Mouse (Mus musculus) ovary, postnatal 36 days (tissue): ENCODE results near the gene Zbtb20.
A peak's percentile ranks its signal among the peaks of the same experiment; 100 is the strongest.
"Not testable (repeated sequence)": the region's sequence is repeated elsewhere in the genome, so short reads cannot be mapped to it uniquely, and the experiment has no call there.

Experiments
- DNase-seq: peaks from one replicate; pipeline ENCODE4 v3.0.0; 2022; ENCODE audit warnings: low spot score, mixed read lengths

Zbtb20 gene

DNA sequence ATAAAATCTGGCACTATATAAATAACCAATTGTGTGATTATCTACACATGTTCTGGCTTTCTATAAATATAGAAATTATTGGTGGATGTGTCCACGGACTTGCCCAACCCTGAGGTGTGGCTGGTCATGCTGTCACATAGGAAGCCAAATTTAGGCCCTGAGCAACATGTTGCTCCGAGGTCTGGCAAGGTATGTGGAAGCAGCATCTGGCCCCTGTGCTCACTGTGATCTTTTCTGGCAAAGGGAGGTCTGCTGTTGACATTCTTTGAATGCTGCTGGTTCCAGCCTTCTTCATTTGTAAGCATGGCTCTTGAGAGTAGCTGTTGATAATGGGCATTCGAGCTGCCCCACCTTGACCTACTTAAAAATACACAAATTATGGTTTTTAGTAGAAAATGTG is 35.0 kb downstream of the Zbtb20 start:
- peak; percentile 10 for DNase-seq

DNA sequence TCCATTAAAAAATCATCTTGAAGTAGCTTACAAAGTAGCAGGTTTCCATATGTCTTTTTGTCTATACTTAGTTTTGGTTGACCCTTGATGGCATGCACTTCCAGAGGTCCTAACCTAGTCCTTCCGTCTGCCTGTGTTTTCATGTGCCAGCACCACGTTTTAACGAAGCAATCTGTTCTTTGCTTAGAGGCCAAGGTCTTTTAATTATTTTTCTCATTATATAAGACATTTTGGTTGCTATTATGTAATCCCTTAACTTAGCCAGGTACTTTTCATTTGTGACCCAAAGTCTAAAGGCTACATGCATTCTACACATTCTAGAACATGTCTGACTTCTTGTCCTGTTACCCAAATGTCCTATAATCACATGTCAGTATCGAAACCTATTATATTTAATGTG is 35.6 kb downstream of the Zbtb20 start:
- no peak for DNase-seq

DNA sequence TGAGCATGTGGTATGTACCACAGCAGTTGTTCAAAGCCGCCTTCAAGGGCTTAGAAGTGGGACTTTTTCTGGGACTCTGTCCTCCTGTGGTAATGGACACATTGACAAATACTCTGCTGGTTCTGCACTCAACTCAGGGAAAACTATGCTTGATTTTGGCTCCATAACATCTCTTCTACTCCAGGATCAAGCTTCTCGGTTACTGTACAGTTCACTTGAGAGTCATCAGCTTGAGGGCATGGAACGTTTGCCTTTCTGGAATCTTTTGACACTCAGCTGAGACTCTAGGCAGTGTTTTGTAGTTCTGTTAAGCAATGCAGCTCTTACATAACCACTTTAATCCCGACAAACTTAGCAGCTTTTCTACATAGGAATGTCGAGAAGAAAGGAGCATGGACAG is 36.1 kb downstream of the Zbtb20 start:
- no peak for DNase-seq

DNA sequence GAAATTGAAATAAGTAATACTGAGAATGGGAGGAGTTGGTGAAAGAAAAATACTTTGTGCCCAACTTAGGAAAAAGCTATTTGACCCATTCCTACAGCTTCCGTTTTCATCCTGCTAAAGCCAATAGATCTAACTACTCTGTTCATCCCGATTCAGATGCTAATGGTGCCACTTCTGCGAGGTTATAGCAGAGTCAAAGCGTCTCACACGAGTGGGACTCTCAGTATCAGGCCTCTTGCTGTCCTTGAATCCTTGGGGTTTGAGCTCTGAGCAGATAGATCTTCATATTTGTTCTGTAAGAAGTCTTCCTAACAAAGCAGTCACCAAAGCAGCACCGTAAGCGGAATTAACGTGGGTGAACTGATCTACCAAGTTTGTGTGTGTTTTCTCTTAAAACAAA is 37.6 kb downstream of the Zbtb20 start:
- DNase-seq: no peak

DNA sequence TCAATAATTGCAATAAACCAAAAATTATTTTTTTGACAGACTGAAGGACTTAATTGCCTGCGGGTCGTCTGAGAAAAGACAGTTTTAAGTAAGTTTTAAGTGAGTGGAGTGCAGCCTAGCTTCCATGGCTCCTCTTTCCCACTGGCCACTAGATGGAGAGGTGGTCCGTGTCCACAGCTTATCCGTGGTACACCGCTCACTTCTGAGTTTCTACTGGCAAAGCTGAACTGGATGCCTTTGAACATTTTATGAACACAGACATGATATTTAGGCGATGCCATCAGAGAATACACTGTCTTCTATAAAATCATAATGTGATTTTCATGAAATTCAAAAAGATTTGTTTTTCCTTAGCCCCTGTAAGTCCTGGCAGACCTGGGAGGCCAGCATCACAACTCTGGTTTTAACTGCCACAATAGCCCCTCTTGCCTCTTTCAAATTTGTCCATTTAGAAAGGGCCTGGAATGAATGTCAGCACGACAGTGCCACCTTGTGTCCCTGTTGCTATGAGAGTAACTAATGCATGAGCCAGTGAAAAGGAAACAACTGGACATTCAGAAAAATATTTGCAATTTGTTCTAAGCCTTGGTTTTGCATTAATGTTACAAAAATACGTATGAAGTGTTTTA is 38.9 kb downstream of the Zbtb20 start:
- peak; percentile 46 for DNase-seq

DNA sequence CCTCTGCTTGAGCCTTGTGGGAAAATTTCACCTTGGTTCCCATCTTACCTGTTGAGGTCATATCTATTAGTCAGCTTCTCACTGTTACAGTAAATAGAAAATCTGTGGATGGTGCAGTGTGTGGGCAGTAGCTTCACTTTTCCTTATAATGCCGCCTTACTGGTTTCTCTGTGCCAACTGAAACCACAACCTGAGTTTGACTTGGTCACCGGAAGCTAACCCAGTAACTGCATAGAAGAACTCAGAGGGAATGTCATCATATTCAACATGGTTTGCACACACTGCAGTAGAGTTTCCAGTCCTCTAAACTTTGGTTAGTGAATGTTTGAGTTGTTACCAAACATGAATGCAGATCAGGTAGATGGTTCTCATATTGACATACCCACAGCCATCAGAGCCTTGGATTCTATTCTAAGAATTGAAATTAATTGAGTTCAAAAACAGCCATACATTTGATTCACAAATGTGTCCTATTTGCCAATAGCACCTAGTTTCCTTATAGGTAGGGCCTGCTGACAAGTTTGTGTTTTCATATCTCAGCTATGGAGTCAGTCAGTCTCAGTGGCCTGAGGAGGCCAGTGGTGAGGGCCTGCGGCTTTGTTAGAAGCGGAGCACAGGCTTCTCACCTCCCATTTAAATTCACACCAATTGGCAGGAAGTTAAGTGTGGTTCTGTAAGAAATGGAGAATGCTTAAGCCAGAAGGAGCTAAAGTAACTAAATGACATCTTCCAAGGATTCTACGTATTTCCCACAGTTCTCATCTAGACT is 44.5 kb downstream of the Zbtb20 start:
- no peak for DNase-seq

DNA sequence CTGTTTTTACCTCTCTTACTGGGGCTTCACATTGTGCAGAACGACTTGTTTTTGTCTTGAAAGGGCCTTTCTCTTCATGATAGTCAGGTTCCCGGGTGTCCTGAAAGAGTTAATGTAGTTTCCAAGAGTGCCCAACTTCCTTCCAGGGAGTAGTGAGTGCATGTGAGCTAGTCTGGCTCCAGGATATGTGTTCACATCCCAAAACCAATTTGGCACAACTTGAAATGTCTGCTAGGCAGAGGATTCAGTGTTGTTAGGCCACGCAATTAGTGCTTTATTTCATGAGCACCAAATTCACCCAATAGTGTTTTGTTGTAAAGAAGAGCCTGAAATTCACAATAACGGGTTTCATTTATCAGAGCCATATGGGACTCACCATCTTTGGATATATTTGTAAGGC is 45.8 kb downstream of the Zbtb20 start:
- DNase-seq: no peak

DNA sequence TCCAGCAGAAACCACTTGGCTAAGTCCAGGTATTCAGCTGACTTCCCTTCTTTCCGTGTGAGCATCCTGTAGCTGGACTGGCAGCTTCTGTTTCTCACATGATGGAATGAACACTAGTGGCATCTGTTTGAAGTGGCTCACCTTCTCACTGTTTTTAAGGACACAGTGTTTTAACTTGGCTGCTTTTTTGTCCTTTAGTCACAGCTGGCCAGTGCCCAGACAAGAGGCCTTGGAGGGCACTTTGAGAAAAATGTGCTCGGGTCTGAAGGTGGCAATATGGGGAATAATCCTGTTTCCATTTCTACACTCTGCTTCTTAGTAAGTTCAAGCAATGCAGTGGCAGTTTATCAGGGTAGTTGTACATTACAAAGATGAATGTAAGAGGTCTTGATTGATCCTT is 62.5 kb downstream of the Zbtb20 start:
- DNase-seq: no peak

DNA sequence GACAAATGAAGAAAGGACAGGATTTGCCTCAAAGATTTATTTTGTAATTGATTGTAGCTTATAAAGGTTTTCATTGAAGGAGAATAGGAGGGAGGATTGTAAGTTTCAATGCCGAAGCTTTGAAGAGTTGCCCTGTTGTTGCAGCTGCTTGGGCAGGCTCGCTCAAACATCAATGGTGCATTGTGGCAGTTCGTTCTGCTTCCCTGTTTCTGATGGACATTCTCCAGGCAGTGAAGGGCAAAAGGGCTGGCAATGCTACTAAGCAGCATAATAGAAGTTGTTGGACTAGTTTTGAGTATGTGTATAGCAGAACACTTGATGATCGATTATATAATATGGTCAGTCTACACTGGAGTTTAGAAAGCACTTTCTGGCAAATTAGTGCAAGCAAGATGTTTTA is 71.3 kb downstream of the Zbtb20 start:
- DNase-seq: no peak

DNA sequence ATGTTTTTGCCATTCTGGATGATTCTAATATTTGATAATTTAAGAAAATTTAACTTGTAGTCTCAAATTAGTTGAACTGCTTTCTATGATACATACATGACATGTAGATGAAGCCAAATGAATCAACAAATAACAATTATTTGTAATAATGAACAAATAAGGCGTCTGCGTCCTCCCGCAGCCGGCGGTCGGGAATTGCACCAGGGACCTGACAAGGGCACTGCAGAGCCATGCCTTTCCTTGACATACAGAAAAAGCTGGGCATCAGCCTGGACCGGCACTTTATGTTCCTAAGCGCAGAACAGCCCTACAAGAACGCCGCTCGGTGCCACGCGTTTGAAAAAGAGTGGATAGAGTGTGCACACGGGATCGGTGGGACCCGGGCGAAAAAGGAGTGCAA is 79.7 kb downstream of the Zbtb20 start:
- DNase-seq: not testable (repeated sequence)

DNA sequence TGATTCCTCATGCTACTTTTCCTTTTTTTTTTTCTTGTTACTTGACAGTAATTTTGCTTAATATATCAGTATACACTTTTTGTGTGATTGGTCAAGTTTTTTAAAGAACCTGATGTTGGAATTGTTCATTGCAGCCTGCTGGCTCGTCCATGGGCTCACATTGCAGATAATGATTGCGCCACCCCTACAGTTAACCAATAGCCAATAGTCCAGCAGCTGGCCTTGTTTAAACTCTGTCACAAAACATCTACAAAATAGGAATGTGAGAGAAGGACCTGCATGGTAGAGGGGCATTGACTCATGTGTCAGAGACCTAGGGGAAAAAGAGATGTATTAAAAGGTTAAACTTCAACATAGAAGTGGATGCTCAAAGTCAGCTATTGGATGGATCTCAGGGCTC is 97.2 kb downstream of the Zbtb20 start:
- no peak for DNase-seq

DNA sequence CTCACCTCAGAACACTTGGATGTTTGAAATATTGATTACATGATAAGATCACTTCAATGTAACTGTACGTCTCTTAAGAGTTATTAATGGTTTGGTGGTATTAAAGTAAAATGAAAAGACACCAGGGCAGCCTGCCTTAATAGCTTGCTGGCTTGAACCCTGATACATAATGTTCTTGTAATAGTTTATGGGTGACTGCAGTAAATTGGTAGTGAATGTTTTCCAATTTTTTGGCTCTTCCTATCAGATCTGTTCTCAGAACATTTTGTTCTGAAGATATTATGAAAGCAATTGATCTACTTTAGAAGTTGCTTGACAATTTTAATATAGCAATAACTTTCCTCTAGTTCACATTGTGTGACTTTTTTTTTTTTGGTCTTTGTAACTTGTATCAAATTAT is 123.2 kb downstream of the Zbtb20 start:
- no peak for DNase-seq

DNA sequence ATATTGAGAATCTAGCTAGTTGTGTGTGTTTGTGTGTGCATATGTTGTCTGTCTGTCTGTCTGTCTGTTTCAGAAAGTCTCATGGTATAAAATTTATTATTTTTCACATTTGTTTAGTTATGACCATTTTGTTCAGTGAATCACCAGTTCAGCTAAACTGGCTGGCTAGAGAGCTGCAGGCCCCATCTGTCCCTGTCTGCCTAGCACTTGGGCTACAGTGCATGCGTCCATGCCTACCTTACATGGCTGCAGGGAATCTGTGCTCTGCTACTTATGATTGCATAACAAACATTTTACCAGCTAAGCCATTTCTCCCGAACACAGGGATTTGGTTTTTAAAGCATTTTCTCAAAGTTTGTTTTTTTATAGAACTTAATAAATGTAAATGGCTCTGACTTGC is 150.7 kb downstream of the Zbtb20 start:
- DNase-seq: no peak

DNA sequence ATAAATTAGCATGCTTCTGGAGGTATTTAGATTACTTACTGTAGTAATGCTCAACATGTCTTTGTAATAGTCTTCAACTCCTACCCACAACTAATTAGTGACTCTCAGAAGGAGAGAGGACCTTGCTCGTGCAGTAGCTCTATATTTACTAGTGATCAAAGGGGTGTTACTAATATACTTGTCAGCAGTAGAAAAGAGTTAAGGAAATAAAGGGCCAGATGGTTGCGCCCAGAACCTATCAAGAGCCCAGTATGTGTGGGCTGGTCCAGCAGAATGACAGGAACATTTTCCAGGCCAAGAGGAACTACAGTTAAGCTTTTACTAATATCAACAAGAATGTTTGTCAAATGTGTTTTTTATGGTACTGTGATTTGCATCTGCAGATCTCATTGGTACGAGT is 153.6 kb downstream of the Zbtb20 start:
- DNase-seq: no peak

DNA sequence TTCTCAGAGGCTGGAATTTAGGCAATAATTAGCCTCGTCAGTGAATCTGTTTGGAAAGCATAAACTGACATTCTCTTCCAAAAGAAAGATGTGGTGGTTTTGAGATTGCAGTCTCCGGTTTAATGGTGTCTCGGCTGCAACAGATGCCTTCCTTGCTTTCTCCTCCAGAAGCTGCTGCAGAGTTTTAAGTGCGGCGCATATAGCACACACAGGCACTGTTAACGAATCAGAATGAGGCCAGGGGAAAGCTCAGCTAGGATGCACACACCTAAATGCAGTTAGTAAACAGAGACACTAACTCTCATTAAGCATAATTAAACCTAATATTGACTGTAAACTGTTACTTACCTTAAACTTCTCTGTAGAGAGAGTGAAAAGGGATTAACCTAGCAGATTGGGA is 160.0 kb downstream of the Zbtb20 start:
- no peak for DNase-seq

DNA sequence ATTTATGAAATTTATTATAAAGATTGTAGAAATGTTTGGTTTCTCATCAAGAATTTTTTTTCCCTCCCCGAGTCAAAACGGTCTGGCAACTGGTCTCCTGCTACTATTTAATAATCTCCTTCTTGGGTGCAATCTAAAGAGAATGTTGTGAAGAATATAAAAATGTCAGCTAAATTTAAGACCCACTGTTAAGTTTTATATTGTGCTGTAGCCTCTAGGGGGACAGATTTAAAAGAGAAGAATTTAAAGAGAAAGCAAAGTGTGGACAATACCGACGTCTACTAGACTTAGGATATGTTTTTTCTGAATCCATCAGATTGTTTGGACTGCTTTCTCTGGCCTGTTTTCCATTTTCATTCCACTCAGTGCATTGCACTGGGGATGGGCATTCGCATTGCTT is 160.8 kb downstream of the Zbtb20 start:
- no peak for DNase-seq

DNA sequence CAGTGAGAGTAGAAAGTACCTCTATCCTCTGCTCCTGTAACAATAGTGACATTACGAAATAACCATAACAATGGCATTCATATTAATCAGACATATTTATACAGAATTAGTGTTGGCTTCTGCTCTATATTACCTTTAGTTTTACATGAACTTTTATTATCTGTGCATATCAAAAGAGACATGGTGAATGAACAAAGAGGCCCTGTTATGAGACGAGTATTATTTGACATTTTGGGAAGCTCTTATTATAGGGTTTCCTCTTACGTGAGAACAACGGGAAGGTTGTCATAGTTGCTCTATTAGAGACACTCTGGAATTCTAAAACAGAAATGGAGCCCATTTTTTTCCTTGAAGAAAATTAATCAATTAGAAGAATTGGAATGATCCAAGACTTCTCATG is 161.6 kb downstream of the Zbtb20 start:
- no peak for DNase-seq

DNA sequence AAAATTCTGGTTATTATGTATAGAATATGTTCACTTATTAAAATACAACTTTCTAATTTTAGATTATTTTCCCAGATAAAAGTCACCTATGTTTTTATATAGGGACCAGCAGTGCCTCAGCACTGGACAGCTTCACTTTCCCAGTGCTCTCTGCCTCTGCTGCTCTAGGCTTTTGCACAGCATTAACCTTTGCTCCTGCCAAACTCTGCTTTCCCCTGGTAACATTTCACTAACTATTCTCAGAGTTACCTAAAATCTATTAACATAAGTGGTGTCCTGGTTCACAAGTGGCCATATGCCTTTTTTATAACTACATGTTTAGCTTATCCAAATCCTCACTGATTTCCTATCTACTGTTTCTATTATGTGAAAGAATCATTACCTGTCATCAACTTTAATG is 169.9 kb downstream of the Zbtb20 start:
- DNase-seq: no peak

DNA sequence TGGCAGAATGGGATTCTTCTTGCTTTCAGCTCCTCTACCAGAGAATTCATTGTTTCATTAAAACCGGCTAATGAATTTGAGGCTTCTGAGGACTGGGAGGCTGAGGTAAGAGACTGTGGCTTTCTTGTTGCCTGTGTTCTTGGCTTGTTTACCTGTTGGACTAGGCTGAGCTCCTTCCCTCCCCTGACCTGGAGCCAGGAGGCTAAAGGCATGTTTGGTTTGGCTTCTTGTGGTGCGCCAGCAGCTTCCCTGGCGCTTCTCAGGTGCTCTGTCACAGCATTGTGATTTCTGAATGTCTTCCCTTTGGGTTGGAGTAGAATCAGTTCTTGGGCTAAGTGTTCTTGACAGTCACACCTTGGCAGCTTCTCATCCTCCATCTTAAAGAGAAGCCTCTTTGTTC is 171.0 kb downstream of the Zbtb20 start:
- no peak for DNase-seq

DNA sequence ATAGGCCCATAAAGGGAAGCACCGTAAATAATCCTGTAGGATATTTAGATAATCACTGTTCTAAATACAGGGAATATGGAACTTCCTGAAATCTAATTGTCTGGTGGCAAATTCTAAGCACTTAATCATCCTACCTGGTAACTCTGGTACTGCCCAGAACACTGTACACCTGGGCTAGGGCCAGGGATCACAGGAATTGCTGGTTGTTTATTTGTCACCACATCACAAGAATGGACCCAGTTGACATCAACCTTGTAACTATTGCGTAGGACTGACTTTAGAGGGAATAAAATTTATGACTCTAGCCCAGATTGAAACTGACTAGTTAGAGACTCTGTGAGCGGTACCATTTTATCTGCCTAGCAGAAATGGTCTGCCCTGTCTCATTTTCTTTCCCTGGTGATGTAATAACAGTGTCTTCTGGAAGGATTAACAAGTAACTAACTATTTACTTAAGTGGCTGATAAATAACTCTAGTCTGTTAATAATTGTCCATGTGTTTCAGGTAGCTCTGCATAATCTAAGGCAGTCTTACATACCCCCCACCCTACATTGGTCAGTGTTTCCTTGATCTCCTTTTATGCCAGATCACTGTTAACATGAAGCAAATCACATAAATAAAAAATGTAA is 194.1 kb downstream of the Zbtb20 start:
- no peak for DNase-seq

DNA sequence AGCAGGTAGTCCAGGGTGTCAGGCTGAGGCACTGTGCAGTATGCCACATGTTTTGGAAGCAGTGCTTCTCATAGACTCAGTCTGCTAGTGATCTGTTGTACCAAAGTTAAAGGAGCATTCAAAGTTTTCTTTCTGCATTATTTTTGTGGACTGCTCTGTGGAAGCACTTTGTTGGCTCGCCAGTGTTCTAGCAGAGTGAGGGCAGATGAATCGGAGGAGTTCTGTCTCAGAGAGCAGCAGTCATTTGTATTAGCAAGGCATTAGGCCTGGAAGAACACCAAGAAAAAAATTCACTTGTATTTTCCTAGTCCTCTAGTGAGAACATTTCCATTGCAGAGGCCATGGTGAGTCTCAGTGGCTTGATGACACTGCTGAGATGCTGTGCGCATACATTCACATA is 196.2 kb downstream of the Zbtb20 start:
- DNase-seq: no peak

DNA sequence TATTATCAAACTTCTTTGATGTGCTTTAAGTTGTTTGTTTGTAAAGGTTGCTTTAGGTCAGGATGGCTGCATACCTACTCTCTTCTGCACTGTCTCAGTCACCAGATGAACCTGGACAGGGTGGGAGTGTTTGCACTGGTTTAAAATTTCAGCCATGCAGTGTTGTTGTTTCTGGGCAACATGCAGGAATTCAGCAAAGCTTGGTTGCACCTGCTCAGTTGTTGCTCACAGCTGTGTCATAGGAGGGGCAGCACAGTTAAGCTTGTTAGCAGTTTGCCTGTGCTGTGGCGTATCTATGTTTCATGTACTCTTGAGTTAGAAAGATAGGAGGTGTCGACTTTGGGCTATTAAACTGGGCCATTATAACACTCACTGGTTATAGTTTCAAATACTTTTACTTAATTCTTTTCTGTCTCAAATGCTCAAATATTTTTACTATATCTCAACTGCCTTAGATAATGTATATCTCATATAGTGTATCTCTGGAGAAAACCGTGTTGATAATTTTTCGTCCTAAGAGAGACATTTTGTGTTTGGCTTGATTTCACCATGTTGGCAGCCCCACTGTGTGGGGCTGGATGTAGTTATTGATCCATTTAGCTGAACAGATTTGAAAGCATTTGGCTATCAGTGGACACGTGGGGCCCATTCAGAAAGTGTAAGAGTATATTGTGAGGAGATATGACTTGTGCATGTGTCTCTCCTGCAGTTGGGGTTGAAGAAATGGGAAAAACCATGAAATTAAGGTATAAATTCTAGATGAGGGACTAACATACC is 197.3 kb downstream of the Zbtb20 start:
- DNase-seq: no peak

DNA sequence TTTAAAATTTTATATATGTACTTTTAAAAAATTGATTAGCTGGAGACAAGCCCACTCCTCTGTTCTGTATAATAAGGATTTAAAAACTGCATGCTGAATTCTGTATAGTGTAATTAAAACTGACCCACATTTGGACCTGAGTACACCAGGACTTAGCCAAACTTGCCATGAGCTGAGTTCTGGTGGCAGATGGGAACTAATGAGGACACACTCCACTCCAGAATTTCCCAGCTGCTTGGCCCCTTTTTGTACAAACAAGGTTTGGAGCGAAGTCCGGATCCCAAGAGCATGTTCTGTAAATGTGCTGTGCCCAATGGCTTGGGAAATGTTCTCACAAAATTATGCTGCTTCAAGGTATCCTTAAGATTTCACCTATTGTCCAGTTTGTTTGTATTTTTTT is 204.7 kb downstream of the Zbtb20 start:
- no peak for DNase-seq
